Mouse (Mus musculus): ENCODE measurements around the gene Cdc5l.

DNA sequence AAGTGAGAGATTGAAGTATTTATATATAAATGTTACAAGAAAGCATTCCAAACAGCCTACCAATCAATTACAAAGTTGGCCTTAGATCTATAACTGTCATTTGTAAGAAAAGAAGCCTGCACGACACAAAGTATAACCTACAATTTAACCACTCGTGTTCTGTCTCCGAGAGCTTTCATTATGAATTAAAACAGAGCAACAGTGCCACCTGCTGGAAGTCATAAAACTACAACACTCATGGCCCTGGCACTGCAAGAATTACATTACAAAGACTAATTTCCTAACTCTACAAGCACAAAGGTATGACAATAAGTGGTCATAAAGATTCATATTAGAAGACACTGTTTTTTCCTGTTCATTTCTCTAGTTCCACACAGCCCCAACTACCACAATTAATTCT is 30.3 kb downstream of the Cdc5l start:
- no peak for TF ChIP-seq MYOG (IDR thresholded peaks at IDR 0.05; ENCODE audit: control insufficient read depth, extremely low read depth, insufficient read length)
- no peak for TF ChIP-seq CTCF (IDR thresholded peaks at IDR 0.05; ENCODE audit: control insufficient read depth, insufficient read depth, insufficient read length)
- no peak for TF ChIP-seq MAX (IDR thresholded peaks at IDR 0.05)
